Mouse (Mus musculus): ENCODE data around the gene Gm20696. TPM values are rescaled to one million over a fixed set of nuclear protein-coding genes. Genes with fewer than 3 reads are reported as not detected.

Gm20696 gene
- polyA plus RNA-seq, 1 experiment from 2014 or later, result 7.5 TPM

GRCm38 (mm10) chr6:99469134-99469834 lies 197.3 kb downstream of the Gm20696 start:
- no peaks in the 10 kb centered on the region; the same call in 1 of the 2 replicates for H3K36me3 ChIP-seq (ENCODE audit: control insufficient read depth, insufficient read depth, low read length)
- WGBS, result 31% methylated on average over 12 of the region's 12 CpGs
- no peaks in the 10 kb centered on the region for H3K9me3 ChIP-seq (ENCODE audit: control insufficient read depth, low read length)
- peaks cover 36% of the 10 kb centered on the region for H3K4me1 ChIP-seq (ENCODE audit: control insufficient read depth, insufficient read depth, low read length)
- no peak overlapping the region for H3K9ac ChIP-seq (ENCODE audit: low read depth, low read length)
- H3K4me2 ChIP-seq (replicated peaks; ENCODE audit: low read depth, low read length), result no peak overlapping the region
- peak; percentile 58; the same call in 1 of the 2 replicates for ATAC-seq (ENCODE audit: low FRiP score, low TSS enrichment)
- H3K27me3 ChIP-seq (ENCODE audit: control insufficient read depth, insufficient read depth, low read length), result no peaks in the 10 kb centered on the region
- H3K4me3 ChIP-seq (ENCODE audit: low read length), result no peak overlapping the region
- no peak overlapping the region for H3K27ac ChIP-seq (ENCODE audit: low read depth, low read length)

DNA sequence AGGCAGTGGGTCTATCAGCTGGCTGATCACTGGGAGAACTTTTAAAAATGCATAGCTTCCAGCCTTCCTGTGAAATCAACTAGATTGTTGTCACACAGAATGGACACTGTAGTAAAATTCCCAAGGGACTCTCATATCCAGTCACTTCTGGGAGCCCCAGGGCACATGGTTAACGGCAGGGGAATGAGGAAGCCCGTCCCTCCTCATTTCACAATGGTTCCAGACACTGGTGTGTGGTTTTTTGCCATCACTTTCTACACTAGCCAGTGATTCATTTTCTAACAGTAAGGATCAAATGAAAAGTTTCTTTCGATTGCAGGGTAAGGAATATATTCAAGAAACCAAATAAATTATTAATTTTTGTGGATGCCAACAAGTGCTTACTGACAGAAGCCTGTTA lies 198.8 kb downstream of the Gm20696 start:
- H3K27me3 ChIP-seq (ENCODE audit: control insufficient read depth, insufficient read depth, low read length), result no peaks in the 10 kb centered on the region
- H3K9me3 ChIP-seq (ENCODE audit: control insufficient read depth, low read length), result no peaks in the 10 kb centered on the region
- H3K4me3 ChIP-seq (ENCODE audit: low read length), result no peak overlapping the region
- no peak for ATAC-seq (ENCODE audit: low FRiP score, low TSS enrichment)
- peaks cover 36% of the 10 kb centered on the region for H3K4me1 ChIP-seq (ENCODE audit: control insufficient read depth, insufficient read depth, low read length)
- H3K9ac ChIP-seq (ENCODE audit: low read depth, low read length), result no peak overlapping the region
- WGBS, result 48% methylated on average over 3 of the region's 3 CpGs
- no peak overlapping the region for H3K27ac ChIP-seq (ENCODE audit: low read depth, low read length)
- no peak overlapping the region for H3K4me2 ChIP-seq (replicated peaks; ENCODE audit: low read depth, low read length)
- H3K36me3 ChIP-seq (ENCODE audit: control insufficient read depth, insufficient read depth, low read length), result no peaks in the 10 kb centered on the region; the same call in 1 of the 2 replicates

GRCm38 (mm10) chr6:99467109-99467508 lies 199.5 kb downstream of the Gm20696 start:
- 0 out of 2 replicates have a peak, but pooled peaks have one; percentile 25 for ATAC-seq (ENCODE audit: low FRiP score, low TSS enrichment)
- Histone ChIP-seq H3K4me2 (replicated peaks; ENCODE audit: low read depth, low read length) (no peak overlapping the region), H3K4me3 (ENCODE audit: low read length) (no peak overlapping the region), H3K27ac (ENCODE audit: low read depth, low read length) (no peak overlapping the region), H3K36me3 (ENCODE audit: control insufficient read depth, insufficient read depth, low read length) (no peaks in the 10 kb centered on the region; the same call in 1 of the 2 replicates), H3K4me1 (ENCODE audit: control insufficient read depth, insufficient read depth, low read length) (peaks cover 36% of the 10 kb centered on the region), H3K9ac (ENCODE audit: low read depth, low read length) (no peak overlapping the region), H3K9me3 (ENCODE audit: control insufficient read depth, low read length) (no peaks in the 10 kb centered on the region), H3K27me3 (ENCODE audit: control insufficient read depth, insufficient read depth, low read length) (no peaks in the 10 kb centered on the region)
- WGBS, result 16% methylated on average over 8 of the region's 8 CpGs

DNA sequence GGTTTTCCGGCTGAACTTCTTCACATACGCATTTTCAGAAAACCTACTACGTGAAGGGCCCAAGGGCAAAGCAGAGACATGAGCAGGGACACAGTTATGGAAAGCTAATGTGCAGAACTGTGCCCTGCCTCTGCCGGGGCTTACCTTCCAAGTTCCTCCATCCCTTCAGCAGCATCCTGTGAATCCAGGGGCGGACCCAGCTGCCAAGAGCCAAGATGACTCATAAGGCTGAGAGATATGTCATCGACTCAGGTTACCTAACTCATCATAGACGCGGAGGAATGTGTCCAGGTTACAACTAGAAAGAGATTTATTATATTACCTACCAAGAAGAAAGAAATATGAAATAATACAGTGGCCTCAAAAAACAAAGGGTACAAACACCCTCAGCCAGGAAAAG lies 200.2 kb downstream of the Gm20696 start:
- no peak for ATAC-seq (ENCODE audit: low FRiP score, low TSS enrichment)
- WGBS, result 70% methylated on average over 8 of the region's 8 CpGs
- Histone ChIP-seq H3K9ac (ENCODE audit: low read depth, low read length) (no peak overlapping the region), H3K4me1 (ENCODE audit: control insufficient read depth, insufficient read depth, low read length) (peaks cover 36% of the 10 kb centered on the region), H3K36me3 (ENCODE audit: control insufficient read depth, insufficient read depth, low read length) (no peaks in the 10 kb centered on the region; the same call in 1 of the 2 replicates), H3K9me3 (ENCODE audit: control insufficient read depth, low read length) (no peaks in the 10 kb centered on the region), H3K27ac (ENCODE audit: low read depth, low read length) (no peak overlapping the region), H3K4me2 (replicated peaks; ENCODE audit: low read depth, low read length) (no peak overlapping the region), H3K27me3 (ENCODE audit: control insufficient read depth, insufficient read depth, low read length) (no peaks in the 10 kb centered on the region), H3K4me3 (ENCODE audit: low read length) (no peak overlapping the region)

DNA sequence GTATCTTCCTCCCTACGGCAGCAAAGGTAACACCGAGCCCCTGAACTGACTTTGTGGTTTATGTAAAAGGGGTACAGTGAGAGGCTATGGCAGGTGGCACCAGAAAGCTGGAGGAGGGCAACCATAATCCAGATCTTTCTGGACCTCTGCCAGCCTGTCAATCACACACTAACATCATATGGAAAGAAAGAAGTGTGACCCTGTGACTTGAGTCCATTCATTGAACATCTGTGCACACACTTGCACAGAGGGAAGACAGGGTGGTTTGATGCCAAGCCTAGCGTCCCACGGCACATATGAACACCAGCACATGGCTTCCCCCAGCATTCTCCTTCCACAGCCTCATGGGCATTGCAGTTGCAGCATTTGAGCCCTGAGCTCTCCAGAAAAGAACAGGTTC lies 202.1 kb downstream of the Gm20696 start:
- Histone ChIP-seq H3K27ac (ENCODE audit: low read depth, low read length) (no peak overlapping the region), H3K4me1 (ENCODE audit: control insufficient read depth, insufficient read depth, low read length) (peaks cover 20% of the 10 kb centered on the region), H3K36me3 (ENCODE audit: control insufficient read depth, insufficient read depth, low read length) (no peaks in the 10 kb centered on the region; the same call in 1 of the 2 replicates), H3K4me3 (ENCODE audit: low read length) (no peak overlapping the region), H3K4me2 (replicated peaks; ENCODE audit: low read depth, low read length) (no peak overlapping the region), H3K27me3 (ENCODE audit: control insufficient read depth, insufficient read depth, low read length) (no peaks in the 10 kb centered on the region), H3K9ac (ENCODE audit: low read depth, low read length) (no peak overlapping the region), H3K9me3 (ENCODE audit: control insufficient read depth, low read length) (no peaks in the 10 kb centered on the region)
- no peak for ATAC-seq (ENCODE audit: low FRiP score, low TSS enrichment)
- WGBS, result 95% methylated on average over 4 of the region's 4 CpGs

- peaks cover 14% of the 10 kb centered on the region; the same call in 1 of the 2 replicates for H3K4me1 ChIP-seq (ENCODE audit: control insufficient read depth, insufficient read depth, low read length)
- H3K9ac ChIP-seq (ENCODE audit: low read depth, low read length), result no peak overlapping the region
- ATAC-seq (ENCODE audit: low FRiP score, low TSS enrichment), result no peak
- H3K27me3 ChIP-seq (ENCODE audit: control insufficient read depth, insufficient read depth, low read length), result no peaks in the 10 kb centered on the region
- 91% methylated on average over 7 of the region's 7 CpGs for WGBS
- no peaks in the 10 kb centered on the region; the same call in 1 of the 2 replicates for H3K36me3 ChIP-seq (ENCODE audit: control insufficient read depth, insufficient read depth, low read length)
- no peak overlapping the region for H3K4me2 ChIP-seq (replicated peaks; ENCODE audit: low read depth, low read length)
- no peak overlapping the region for H3K4me3 ChIP-seq (ENCODE audit: low read length)
- H3K27ac ChIP-seq (ENCODE audit: low read depth, low read length), result no peak overlapping the region
- no peaks in the 10 kb centered on the region for H3K9me3 ChIP-seq (ENCODE audit: control insufficient read depth, low read length)
These were observed 202.7 kb downstream of the Gm20696 start for GRCm38 (mm10) chr6:99463906-99464305.

DNA sequence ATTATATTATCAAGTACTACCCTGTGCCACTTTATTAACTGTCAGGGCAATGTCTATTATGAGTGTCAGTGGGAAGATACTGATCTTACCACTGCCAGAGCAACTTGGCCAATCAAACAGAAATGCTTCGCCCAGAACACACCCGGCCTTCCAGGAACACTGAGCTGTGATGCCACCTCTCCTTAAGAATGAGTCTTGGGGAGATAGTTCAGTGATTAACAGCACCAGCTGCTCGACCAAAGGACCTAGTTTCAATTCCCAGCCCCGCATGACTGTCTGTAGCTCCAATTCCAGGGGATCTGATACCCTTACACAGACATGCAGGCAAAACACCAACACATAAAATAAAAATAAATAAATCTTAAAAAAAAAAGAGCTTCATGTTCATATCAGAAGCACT lies 207.8 kb downstream of the Gm20696 start:
- no peak for ATAC-seq (ENCODE audit: low FRiP score, low TSS enrichment)
- no peak overlapping the region for H3K9ac ChIP-seq (ENCODE audit: low read depth, low read length)
- no peak overlapping the region for H3K4me2 ChIP-seq (replicated peaks; ENCODE audit: low read depth, low read length)
- 85% methylated on average over 4 of the region's 4 CpGs for WGBS
- no peaks in the 10 kb centered on the region for H3K27me3 ChIP-seq (ENCODE audit: control insufficient read depth, insufficient read depth, low read length)
- H3K27ac ChIP-seq (ENCODE audit: low read depth, low read length), result no peak overlapping the region
- H3K4me3 ChIP-seq (ENCODE audit: low read length), result no peak overlapping the region
- no peaks in the 10 kb centered on the region for H3K4me1 ChIP-seq (ENCODE audit: control insufficient read depth, insufficient read depth, low read length)
- H3K9me3 ChIP-seq (ENCODE audit: control insufficient read depth, low read length), result no peaks in the 10 kb centered on the region
- no peaks in the 10 kb centered on the region; the same call in 1 of the 2 replicates for H3K36me3 ChIP-seq (ENCODE audit: control insufficient read depth, insufficient read depth, low read length)

DNA sequence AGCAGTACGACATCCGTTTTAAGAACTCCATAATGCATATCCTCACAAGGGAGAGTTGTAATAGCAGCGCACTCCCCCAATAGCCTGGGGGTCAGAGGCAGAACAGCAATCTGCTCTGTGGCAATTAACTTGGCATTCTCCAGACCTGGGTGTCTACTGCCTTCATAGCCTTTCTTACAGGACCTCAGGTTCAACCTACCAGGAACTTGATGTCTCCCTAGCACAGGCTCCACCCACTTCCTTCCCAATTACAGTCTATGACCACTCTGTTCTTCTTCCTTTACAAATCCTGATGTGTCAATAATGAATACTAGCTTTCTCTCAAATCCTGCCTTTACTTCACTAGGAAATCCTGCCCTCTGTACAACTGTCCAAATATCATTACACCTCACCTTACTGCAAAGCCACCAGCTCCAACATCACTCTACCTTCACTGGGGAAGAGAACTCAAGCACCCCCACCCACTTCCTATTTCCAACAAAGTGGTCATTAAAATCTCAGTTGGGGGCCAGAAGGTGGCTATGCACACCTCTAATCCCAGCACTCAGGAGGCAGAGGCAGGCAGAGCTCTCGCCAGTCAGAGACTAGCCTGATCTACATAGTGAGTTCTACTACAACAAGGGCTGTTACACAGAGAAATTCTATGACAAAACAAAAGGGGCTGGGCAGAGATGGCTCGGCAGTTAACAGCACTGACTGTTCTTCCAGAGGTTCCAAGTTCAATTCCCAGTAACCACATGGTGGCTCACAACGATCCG lies 212.7 kb downstream of the Gm20696 start:
- H3K4me2 ChIP-seq (replicated peaks; ENCODE audit: low read depth, low read length), result no peak overlapping the region
- no peak overlapping the region for H3K9ac ChIP-seq (ENCODE audit: low read depth, low read length)
- no peaks in the 10 kb centered on the region for H3K36me3 ChIP-seq (ENCODE audit: control insufficient read depth, insufficient read depth, low read length)
- no peak overlapping the region for H3K4me3 ChIP-seq (ENCODE audit: low read length)
- WGBS, result 85% methylated on average over 7 of the region's 7 CpGs
- H3K4me1 ChIP-seq (ENCODE audit: control insufficient read depth, insufficient read depth, low read length), result peaks cover 5% of the 10 kb centered on the region; the same call in 1 of the 2 replicates
- no peaks in the 10 kb centered on the region for H3K9me3 ChIP-seq (ENCODE audit: control insufficient read depth, low read length)
- ATAC-seq (ENCODE audit: low FRiP score, low TSS enrichment), result no peak
- H3K27me3 ChIP-seq (ENCODE audit: control insufficient read depth, insufficient read depth, low read length), result no peaks in the 10 kb centered on the region
- H3K27ac ChIP-seq (ENCODE audit: low read depth, low read length), result no peak overlapping the region
